Mouse (Mus musculus) lung, adult 18-20 months (tissue): ENCODE measurements at regions not wholly inside any gene's neighbourhood (a gene's known extent, or its start where the extent isn't known, plus 50 kb on each side); places are given as distances from the start of the nearest gene placed in this dataset.
"Not testable (repeated sequence)": the region's sequence is repeated elsewhere in the genome, so short reads cannot be mapped to it uniquely, and the experiment has no call there.

ENCODE experiments used
- DNase-seq, 2 experiments: peaks; one replicate each; pipeline ENCODE4 v3.0.0; 2022; ENCODE audit warnings: mixed read lengths in 2 of 2

GRCm38 (mm10) chr15:5646673-5647072 is 402.7 kb upstream of the Ptger4 start:
- DNase-seq: no peak

DNA sequence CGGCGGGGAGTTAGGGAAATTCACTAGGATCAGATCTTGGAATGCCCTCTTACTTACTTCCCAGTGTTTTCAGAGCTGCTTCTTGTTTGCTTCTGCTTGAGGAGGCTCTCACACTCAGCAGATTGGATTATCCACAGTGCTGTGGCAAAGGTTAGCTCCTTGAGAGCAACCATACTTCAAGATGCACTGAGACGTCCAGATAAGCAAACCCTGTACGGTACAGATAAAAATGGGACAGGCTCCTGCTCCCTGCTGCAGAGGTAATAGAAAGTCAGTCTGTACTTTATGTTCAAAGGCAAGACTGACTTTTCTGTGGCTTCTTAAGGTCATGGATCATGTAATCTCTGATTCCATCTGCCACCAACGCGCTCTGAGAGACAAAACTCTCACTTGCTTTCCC is 414.8 kb upstream of the Ptger4 start:
- DNase-seq: no peak

DNA sequence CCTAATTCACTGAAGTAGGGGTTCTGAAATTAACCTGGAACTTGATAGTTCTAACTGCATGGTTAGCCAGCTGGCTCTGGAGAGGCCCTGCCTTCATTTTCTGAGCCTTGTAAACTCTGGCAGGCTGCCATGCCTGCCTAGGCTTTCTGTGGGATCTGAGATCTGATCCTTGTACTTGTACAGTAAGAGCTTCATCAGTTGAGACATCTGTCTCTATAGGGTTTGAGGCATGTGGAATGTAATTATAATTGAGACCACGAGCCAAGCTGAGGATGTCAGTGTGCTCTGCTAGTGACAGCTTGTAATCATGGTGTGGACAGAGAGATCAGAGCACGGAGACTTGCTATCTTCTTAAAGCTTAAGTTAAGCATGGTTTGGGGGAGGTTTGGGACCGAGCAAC is 416.8 kb upstream of the Ptger4 start:
- no peak for DNase-seq

DNA sequence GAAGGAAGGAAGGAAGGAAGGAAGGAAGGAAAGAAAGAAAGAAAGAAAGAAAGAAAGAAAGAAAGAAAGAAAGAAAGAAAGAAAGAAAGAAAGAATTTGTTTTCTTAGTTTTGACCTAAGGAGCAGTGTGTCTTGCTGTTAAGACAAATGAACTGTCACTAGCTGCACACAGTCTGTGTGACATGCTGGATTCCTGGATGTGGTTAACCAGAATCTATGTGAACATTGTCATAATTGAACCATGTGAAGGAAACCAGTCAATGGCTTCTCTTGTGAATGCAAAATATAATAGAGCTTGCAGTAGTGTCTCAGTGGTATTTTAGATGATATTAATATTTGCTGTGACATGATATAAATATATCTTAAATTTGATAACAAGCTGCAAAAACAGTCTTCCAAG is 427.8 kb upstream of the Ptger4 start:
- DNase-seq: no peak

DNA sequence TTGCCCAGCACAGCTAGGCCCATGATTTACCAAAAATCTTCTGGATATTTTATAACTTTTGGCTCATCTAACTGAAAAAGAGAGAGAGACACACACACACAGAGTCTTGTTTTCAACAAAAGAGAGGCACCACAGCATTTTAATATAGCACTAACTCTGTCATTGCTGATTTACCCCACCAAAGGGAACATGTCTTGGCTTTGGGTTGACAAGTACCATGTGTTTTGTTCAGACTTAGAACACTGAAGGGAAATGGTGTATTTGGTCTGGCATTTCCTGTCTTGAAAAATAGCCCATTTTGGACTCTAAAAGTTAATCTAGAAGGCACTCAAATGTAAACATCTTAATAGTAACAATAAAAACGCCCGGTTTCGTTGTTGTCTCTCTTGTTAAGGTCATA is 432.7 kb upstream of the Ptger4 start:
- no peak for DNase-seq

GRCm38 (mm10) chr15:5693810-5694209 is 449.8 kb upstream of the Ptger4 start:
- DNase-seq: no peak

DNA sequence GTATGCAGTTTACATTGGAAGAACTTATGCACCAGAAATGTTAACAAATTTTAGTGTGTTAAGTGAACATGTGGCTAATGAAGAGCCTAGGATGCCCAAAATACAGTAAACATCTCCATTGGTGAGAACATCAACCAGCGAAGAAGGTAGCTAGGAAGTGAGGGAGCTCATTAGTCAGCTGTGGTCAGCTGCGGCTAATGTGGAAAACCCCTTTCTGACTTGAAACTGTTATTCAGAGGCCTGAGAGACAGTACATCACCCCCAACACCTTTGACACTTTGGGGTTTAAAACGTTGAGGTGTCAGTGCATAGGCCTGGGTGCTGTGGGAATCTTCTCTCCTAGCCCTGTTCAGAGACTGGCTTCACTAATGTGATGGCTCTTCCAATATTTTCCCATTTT is 451.0 kb upstream of the Ptger4 start:
- DNase-seq: no peak

DNA sequence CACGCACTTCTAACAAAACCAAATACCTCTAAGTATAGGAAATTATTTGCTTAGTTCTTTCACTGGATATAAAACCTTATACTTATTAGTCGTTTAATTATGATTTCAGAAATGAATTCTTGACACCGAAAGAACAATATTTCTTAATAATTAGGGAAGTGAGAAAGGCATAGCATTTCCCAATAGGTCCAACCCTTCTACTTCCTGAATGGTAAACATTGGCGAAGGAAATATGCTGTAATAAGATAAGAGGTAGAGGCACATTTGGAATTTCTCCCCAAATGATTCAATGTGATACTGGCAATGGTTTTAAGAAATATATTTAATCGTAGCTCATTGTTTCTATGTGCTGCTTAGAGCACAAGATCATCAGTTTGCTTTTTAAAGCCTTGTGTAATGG is 464.5 kb upstream of the Ptger4 start:
- no peak for DNase-seq

GRCm38 (mm10) chr15:5740658-5741057 is 496.7 kb upstream of the Ptger4 start:
- DNase-seq: no peak

- no peak for DNase-seq
These were observed 499.9 kb upstream of the Ptger4 start for GRCm38 (mm10) chr15:5743893-5744292.

DNA sequence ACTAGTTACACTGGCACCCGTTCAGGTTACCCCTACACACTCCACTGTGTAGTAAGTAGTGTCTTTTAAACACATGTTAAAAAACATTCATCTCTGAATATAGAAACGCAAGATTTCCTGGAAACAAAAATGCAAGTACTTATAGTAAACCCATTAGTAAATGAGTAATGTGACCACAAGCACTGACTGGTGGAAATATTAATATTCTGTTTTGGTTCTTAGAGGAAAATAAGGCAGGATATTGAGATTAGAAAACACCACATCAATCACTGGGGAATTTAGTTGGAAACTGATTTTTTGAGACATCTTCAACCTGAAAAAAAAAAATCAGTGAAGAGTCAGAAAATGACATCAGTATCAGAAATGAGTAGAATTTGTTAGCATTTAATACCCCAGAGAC is 514.7 kb upstream of the Ptger4 start:
- no peak for DNase-seq

- no peak for DNase-seq
These were observed 518.2 kb upstream of the Ptger4 start for GRCm38 (mm10) chr15:5762216-5762615.

- no peak for DNase-seq
These were observed 522.5 kb upstream of the Dab2 start for GRCm38 (mm10) chr15:5777074-5777473.

DNA sequence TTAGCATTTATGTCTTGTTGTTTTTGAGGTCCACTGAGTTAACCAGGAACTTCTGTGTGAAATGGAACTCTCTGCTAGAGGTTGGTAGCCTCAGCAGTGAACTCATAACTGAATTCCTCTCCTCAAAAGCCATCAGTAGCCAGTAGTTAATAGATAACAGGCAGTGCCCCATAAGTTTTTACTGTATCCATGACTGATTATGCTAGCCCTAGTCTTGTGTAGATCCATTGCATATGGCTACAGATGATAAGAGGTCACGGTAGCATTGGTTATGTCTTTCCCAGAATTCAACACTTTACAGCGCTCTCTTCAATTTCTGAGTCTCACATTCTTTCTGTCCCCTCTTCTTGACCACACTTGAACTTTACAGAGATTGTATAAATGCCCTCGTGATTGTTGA is 499.7 kb upstream of the Dab2 start:
- DNase-seq: no peak

- no peak for DNase-seq
These were observed 488.3 kb upstream of the Dab2 start for GRCm38 (mm10) chr15:5811154-5811732.

DNA sequence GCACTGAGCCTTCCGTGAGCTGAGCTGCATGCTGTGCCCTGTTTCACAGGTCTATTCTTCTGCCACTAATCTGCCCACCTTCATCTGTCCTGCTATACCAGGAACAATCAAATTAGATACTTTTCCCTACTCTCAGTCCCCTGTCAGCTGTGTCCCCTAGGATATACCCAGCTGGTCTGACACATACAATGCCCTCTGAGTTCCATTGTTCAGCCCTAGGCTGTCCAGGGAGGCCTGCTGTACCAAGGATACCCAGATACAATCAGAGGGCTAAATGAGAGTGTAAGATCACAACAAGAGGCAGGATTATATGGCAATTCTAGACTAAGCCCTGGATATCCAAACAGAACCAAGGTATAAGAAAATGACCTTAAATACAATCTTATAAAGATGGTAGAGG is 487.6 kb upstream of the Dab2 start:
- DNase-seq: no peak

- DNase-seq: peak in 1 of 2 experiments; percentile 2
These were observed 481.5 kb upstream of the Dab2 start for GRCm38 (mm10) chr15:5817901-5818576.

GRCm38 (mm10) chr15:5839963-5840362 is 459.6 kb upstream of the Dab2 start:
- no peak for DNase-seq

GRCm38 (mm10) chr15:5841369-5842149 is 458.0 kb upstream of the Dab2 start:
- DNase-seq: not testable (repeated sequence)

- no peak for DNase-seq
These were observed 453.0 kb upstream of the Dab2 start for GRCm38 (mm10) chr15:5846571-5846970.

GRCm38 (mm10) chr15:5847413-5848100 is 452.0 kb upstream of the Dab2 start:
- no peak for DNase-seq

DNA sequence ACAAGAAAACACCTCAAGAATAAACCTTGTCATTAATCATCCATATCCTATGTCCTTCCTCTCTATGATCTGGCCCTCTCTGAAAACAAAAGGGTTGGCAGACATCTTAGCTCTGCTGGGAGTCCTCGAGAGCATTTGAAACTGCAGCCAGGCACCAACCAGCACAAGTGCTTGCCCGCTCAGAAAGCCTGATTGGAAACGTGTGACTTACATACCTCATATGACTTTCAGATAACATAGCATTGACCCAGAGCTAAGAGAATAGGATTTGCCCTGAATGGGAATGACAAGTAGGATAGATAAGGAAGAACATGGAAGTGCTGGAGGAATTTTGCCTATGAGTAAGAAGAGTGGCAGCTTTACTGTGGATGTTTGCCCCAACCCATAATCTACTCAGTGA is 447.1 kb upstream of the Dab2 start:
- no peak for DNase-seq

DNA sequence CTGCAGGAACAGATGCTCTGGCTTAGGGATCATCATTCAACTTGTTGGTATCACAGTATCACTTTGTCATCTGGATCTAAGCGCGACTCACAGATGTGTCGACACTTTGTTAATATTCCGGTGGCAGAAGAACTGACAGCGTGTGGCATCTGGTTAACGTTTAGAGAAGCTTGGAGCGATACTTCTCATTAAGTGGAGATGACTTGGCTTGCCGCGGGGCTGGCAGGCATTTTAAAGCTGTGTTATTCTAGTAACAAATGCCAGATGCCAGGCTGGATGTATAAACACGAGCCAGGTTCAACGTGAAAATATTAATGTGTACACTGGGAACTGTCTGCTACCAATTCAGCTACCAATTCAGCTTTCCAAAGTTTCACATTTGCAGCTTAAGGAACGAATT is 430.3 kb upstream of the Dab2 start:
- DNase-seq: no peak

GRCm38 (mm10) chr15:5869866-5870265 is 429.7 kb upstream of the Dab2 start:
- DNase-seq: peak in 1 of 2 experiments; percentile 6
